Mouse (Mus musculus) ES-Bruce4 (cell line): ENCODE data around the gene Fermt3.

Source experiments
- CTCF ChIP-seq: IDR thresholded peaks from one replicate; pipeline ENCODE4 v1.8.1; 2011; ENCODE audit warnings: low read depth, low read length
- EP300 ChIP-seq: IDR thresholded peaks from 2 replicates; pipeline ENCODE4 v1.6.1; 2011; ENCODE audit warnings: low read depth, low read length; ENCODE audit not compliant: insufficient read depth

DNA sequence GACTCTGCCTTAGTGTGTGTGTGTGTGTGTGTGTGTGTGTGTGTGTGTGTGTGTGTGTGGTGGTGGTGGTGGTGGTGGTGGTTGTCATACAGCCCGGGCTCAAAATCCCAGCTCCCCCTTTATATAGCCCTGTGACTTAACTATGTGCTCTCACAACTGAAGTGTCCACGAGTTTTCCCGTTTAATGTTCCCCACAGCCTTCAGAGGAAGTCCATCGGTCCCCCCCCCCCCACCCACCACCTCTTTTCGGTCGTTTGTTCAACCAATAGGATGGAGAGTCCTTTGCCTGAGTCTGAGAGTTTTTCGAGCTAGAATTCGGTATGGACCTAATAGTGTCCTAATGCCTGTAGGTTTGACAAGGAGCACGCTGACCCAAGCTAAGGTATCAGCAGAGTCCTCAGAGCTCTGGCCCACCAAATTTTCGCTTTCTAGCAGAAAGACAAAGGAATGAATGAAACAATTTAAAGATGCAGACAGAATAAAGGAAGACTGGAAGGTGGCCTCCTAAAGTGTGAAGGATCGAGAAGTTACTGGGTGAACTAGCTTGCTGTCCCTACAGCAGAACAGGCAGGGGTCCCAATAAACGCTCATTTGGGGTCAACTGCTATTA is 45.6 kb downstream of the Fermt3 start:
- TF ChIP-seq CTCF (no peak), EP300 (no peak)
